Mouse (Mus musculus): ENCODE measurements around the gene Gda. TPM values are rescaled to one million over a fixed set of nuclear protein-coding genes. Genes with fewer than 3 reads are reported as not detected.

The Gda gene
- total RNA-seq (2023), result under 1 TPM; 0.30 to 0.49 TPM

GRCm38 (mm10) chr19:21473345-21473744 is at the start of gene Gda:
Gene Gda (minus strand): TSS chr19:21473445.

Other genes with a start within 250 kb of the Gda start
- gene Zfand5, start 201.2 kb downstream of the Gda start, total RNA-seq (2023), result 100 to 1,000 TPM; 121 to 141 TPM
- gene 1110059E24Rik, start 179.5 kb upstream of the Gda start, total RNA-seq (2023), result 100 to 1,000 TPM; 147 to 153 TPM
- gene Abhd17b, start 179.7 kb upstream of the Gda start, total RNA-seq (2023), result 100 to 1,000 TPM; 149 to 171 TPM

All from B cell, adult 67 days (primary cell).